Mouse (Mus musculus): ENCODE results near the gene Gypa.

- TF ChIP-seq HCFC1 (IDR thresholded peaks at IDR 0.05; ENCODE audit: borderline replicate concordance, insufficient read depth, low read length) (no peak), ZC3H11A (IDR thresholded peaks at IDR 0.05; ENCODE audit: borderline replicate concordance, low read depth, low read length) (no peak)
Observed at GRCm38 (mm10) chr8:80526382-80527355, 33.1 kb downstream of the Gypa start.

Measured in ES-E14 (cell line).